Mouse (Mus musculus) hindbrain, embryonic 15.5 days (tissue): ENCODE results near the gene Slc4a1ap. TPM values are rescaled to one million over a fixed set of nuclear protein-coding genes. Genes with fewer than 3 reads are reported as not detected.
A peak's percentile ranks its signal among the peaks of the same experiment; 100 is the strongest.

Experiments used
- ATAC-seq: fragments of 200-750 bp; cut with Nextera tagmentation; 2 replicates; pipeline ENCODE4 v1.8.0; 2017; ENCODE audit warnings: low read depth, moderate number of reproducible peaks, moderate TSS enrichment; ENCODE audit not compliant: low FRiP score
- H3K27ac ChIP-seq: fragments of 300-500 bp; sonication (generic); replicated peaks from 2 replicates; pipeline ENCODE4 v1.5.1; 2015; ENCODE audit warnings: mild to moderate bottlenecking, inconsistent platforms
- H3K27me3 ChIP-seq: fragments of 300-500 bp; sonication (generic); 2 replicates; pipeline ENCODE4 v1.6.1; 2015; ENCODE audit warnings: control low read depth, inconsistent platforms
- H3K36me3 ChIP-seq: fragments of 300-500 bp; sonication (generic); 2 replicates; pipeline ENCODE4 v1.6.1; 2015; ENCODE audit warnings: control low read depth, inconsistent platforms
- H3K4me1 ChIP-seq: fragments of 300-500 bp; sonication (generic); replicated peaks from 2 replicates; pipeline ENCODE4 v1.6.1; 2015; ENCODE audit warnings: control low read depth, inconsistent platforms
- H3K4me2 ChIP-seq: fragments of 300-500 bp; sonication (generic); 2 replicates; pipeline ENCODE4 v1.6.1; 2015; ENCODE audit warnings: moderate library complexity, mild to moderate bottlenecking, inconsistent platforms
- H3K4me3 ChIP-seq: fragments of 300-500 bp; sonication (generic); 2 replicates; pipeline ENCODE4 v1.5.1; 2015; ENCODE audit warnings: mild to moderate bottlenecking, inconsistent platforms
- H3K9ac ChIP-seq: fragments of 300-500 bp; sonication (generic); 2 replicates; pipeline ENCODE4 v1.6.1; 2015; ENCODE audit warnings: inconsistent platforms
- H3K9me3 ChIP-seq: fragments of 300-500 bp; sonication (generic); 2 replicates; pipeline ENCODE4 v1.6.1; 2016; ENCODE audit warnings: control low read depth, inconsistent platforms
- WGBS: fragments of 180-500 bp; shearing (Covaris S2); methylation state at CpG from one replicate; pipeline ENCODE4 v1.1.7; 2015; 5-methylcytosine and 5-hydroxymethylcytosine counted together
- polyA plus RNA-seq: library from polyadenylated mRNA; unstranded; fragments of >200 nt; fragmentation: Nextera tagmentation; extraction: Ambion mirVana; gene quantifications from 2 replicates; pipeline ENCODE4 v1.2.1, GENCODE M21; 2015

The Slc4a1ap gene
- polyA plus RNA-seq, 1 experiment from 2014 or later: 32.0 TPM

DNA sequence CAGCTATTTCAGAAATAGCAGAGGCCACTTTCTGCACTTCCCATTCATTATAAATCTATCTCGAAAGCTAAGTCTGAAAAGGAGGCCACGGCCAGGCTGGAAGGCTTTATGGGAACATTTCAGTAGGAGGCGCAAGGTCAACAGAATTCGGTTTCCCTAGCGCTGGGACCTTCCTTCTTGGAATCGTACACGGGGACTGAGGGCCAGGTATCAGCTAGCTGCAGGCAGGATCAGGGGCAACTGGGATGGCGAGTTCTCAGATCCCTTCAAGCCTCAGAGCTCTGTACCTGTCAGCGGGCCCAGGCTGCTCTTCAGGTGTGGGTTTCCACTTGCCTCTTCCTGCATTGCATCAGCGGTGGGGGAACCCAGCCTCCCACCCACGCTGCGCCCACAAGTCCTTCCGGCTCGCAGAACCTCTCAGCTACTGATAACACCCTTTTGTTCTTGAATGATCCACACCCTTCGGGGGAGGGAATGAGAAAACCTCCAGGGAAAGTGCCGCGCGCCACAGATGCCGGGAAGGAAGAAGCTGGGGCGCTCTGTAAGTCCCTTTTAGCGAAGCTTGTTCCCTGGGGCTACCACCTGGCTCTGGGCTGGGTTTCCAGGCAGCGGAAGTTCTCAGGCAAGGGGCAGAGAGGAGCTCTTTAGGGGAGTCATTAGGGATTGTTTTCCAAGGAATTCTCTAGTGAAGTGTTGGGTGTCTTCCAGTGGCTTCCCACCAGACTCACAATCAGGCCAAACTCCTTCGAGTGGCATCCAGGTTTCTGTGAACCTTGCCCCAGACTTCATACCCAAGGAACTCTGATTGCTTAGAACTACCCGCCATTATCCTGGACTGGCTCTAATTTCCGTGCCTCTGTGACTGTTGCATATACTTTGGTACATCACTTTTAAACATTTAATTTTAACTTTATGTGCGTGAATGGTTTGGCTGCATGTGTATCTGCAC is 70.0 kb downstream of the Slc4a1ap start, which contains the start of gene Mrpl33:
TSS of gene Mrpl33 (plus strand) at position 455 of the 949 bp plus-strand sequence.
- Histone ChIP-seq H3K27me3 (no peaks in the 10 kb centered on the region; the same call in 1 of the 2 replicates), H3K9me3 (no peaks in the 10 kb centered on the region), H3K36me3 (no peaks in the 10 kb centered on the region), H3K4me2 (peak within 1 kb of the TSS; percentile 66), H3K4me1 (peaks cover 9% of the 10 kb centered on the region), H3K4me3 (peak within 1 kb of the TSS; percentile 34), H3K27ac (no peak within 1 kb of the TSS), H3K9ac (peak within 1 kb of the TSS; percentile 39)
- 8% methylated on average over 26 of the region's 26 CpGs for WGBS
- no peak; the same call in 1 of the 2 replicates for ATAC-seq

DNA sequence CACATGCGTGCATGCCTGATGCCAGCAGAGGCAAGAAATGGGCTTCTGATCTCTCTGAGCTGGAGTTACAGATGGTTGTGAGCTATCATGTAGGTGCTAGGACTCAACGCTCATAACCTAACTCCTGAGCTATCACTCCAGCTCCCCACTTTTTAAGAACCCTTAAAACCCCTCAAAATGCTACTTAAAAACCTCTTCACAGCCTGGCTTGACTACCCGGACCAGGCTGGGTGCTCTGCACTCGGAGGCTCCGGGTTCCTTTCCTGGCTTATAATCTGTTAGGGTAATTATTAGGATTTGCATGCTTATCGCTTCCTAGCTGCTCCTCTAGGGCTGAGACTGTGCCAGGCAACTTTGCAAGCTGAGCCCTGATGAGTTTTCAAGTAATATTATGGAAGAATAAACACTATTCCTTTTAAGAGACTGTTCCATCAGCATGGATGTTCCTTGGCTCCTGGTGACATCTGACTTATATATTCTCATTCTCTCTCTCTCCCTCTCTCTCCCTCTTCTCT is 70.7 kb downstream of the Slc4a1ap start:
- Histone ChIP-seq H3K27me3 (no peaks in the 10 kb centered on the region; the same call in 1 of the 2 replicates), H3K4me2 (peak overlapping the region; percentile 66), H3K4me1 (peaks cover 9% of the 10 kb centered on the region), H3K9me3 (no peaks in the 10 kb centered on the region), H3K36me3 (no peaks in the 10 kb centered on the region), H3K4me3 (no peak overlapping the region; the same call in 1 of the 2 replicates), H3K9ac (no peak overlapping the region), H3K27ac (no peak overlapping the region)
- no peak for ATAC-seq
- 74% methylated on average over 6 of the region's 6 CpGs for WGBS

- peaks cover 9% of the 10 kb centered on the region for H3K4me1 ChIP-seq
- no peak overlapping the region for H3K4me3 ChIP-seq
- H3K27me3 ChIP-seq: no peaks in the 10 kb centered on the region; the same call in 1 of the 2 replicates
- WGBS: 86% methylated on average over 7 of the region's 7 CpGs
- no peak for ATAC-seq
- no peak overlapping the region for H3K27ac ChIP-seq
- H3K9ac ChIP-seq: no peak overlapping the region
- H3K9me3 ChIP-seq: no peaks in the 10 kb centered on the region
- no peak overlapping the region for H3K4me2 ChIP-seq
- no peaks in the 10 kb centered on the region for H3K36me3 ChIP-seq
Measured at GRCm38 (mm10) chr5:31598121-31598520, 71.3 kb downstream of the Slc4a1ap start.

DNA sequence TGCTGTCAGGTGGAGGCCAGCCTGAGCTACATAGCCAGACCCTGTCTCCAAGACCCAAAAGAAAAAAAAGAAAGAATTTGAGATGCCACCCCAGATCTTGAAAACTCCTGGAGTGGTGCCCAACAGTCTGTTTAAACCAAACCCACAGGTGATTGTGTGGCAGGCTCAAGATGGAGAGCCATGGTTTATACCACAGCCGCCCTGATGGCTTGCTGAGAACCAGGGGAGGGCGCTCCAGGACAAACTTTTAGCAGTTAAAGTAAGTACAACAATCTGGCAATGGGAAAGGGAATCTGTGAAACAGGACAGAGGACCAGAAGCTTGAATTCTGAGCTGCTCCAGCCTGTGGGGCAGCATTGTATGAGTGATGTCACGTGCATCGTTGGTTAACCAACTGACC is 71.8 kb downstream of the Slc4a1ap start:
- H3K9ac ChIP-seq: no peak overlapping the region
- no peak overlapping the region for H3K4me3 ChIP-seq
- no peak overlapping the region for H3K4me2 ChIP-seq
- ATAC-seq: no peak
- H3K27ac ChIP-seq: no peak overlapping the region
- no peaks in the 10 kb centered on the region; the same call in 1 of the 2 replicates for H3K27me3 ChIP-seq
- no peaks in the 10 kb centered on the region for H3K9me3 ChIP-seq
- WGBS: 57% methylated on average over 4 of the region's 4 CpGs
- no peaks in the 10 kb centered on the region for H3K36me3 ChIP-seq
- peaks cover 9% of the 10 kb centered on the region for H3K4me1 ChIP-seq

DNA sequence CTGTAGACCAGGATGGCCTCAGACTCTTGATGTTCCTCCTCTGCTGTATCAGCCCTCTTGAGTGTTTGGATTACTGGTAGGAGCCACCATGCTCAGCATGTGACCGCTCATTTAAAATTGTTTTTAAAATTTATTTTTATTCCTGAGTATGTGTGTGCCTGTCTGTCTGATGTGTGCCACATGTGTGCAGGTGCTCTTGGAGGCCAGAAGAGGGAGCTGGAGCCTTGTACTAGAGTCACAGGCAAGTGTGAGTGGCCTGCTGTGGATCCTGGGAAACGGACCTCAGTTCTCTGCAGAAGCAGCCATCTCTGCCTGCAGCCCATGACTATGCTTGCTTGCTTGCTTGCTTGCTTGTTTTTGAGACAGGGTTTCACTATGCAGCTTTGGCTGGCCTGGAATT is 72.4 kb downstream of the Slc4a1ap start:
- Histone ChIP-seq H3K27me3 (no peaks in the 10 kb centered on the region; the same call in 1 of the 2 replicates), H3K9me3 (no peaks in the 10 kb centered on the region), H3K4me2 (no peak overlapping the region), H3K4me3 (no peak overlapping the region), H3K4me1 (peaks cover 9% of the 10 kb centered on the region), H3K36me3 (no peaks in the 10 kb centered on the region), H3K9ac (no peak overlapping the region), H3K27ac (no peak overlapping the region)
- ATAC-seq: no peak
- WGBS: 79% methylated on average over 2 of the region's 2 CpGs

DNA sequence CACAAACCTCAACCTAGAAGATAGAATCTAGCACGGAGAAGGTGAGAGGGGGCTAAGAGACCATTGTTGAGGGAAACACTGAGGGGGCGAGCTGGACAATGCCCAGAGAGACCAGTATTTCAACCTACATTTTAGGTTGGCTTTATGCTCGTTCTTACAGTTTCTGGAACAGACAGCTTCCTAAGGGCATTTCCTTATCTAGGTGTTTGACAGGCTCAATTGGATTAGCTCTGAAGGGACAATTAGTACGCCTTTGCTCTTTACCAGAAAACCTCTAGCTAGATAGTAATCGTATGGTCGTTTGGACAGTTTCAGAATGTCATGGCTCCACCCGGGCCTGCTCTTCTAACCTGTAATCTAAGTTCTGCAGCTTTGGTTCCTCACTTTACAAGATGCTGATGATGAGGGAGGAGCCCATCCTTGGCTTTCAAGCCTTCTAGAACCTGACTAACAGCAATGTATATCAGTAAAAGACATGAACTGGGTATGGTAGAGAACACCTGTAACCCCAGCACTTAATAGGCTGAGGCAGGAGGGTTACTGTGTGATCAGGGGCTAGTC is 74.4 kb downstream of the Slc4a1ap start:
- Histone ChIP-seq H3K27ac (no peak overlapping the region), H3K36me3 (no peaks in the 10 kb centered on the region), H3K4me2 (no peak overlapping the region), H3K4me3 (no peak overlapping the region), H3K27me3 (no peaks in the 10 kb centered on the region), H3K9me3 (no peaks in the 10 kb centered on the region), H3K4me1 (peaks cover 9% of the 10 kb centered on the region), H3K9ac (no peak overlapping the region)
- no peak for ATAC-seq
- 85% methylated on average over 7 of the region's 7 CpGs for WGBS

GRCm38 (mm10) chr5:31602377-31602776 is 75.6 kb downstream of the Slc4a1ap start:
- Histone ChIP-seq H3K27ac (no peak overlapping the region), H3K4me3 (no peak overlapping the region), H3K4me2 (no peak overlapping the region), H3K4me1 (no peaks in the 10 kb centered on the region), H3K27me3 (no peaks in the 10 kb centered on the region), H3K9me3 (no peaks in the 10 kb centered on the region), H3K9ac (no peak overlapping the region), H3K36me3 (no peaks in the 10 kb centered on the region)
- no peak for ATAC-seq
- 86% methylated on average over 1 of the region's 1 CpGs for WGBS

- no peak overlapping the region for H3K4me3 ChIP-seq
- H3K9me3 ChIP-seq: no peaks in the 10 kb centered on the region
- ATAC-seq: no peak
- no peaks in the 10 kb centered on the region for H3K36me3 ChIP-seq
- no peaks in the 10 kb centered on the region for H3K4me1 ChIP-seq
- H3K27me3 ChIP-seq: no peaks in the 10 kb centered on the region
- no peak overlapping the region for H3K27ac ChIP-seq
- 91% methylated on average over 6 of the region's 6 CpGs for WGBS
- no peak overlapping the region for H3K4me2 ChIP-seq
- no peak overlapping the region for H3K9ac ChIP-seq
Measured at GRCm38 (mm10) chr5:31603766-31604165, 77.0 kb downstream of the Slc4a1ap start.

- Histone ChIP-seq H3K9me3 (no peaks in the 10 kb centered on the region), H3K4me1 (no peaks in the 10 kb centered on the region), H3K27me3 (no peaks in the 10 kb centered on the region), H3K4me2 (no peak overlapping the region), H3K27ac (no peak overlapping the region), H3K4me3 (no peak overlapping the region), H3K36me3 (no peaks in the 10 kb centered on the region), H3K9ac (no peak overlapping the region)
- no peak for ATAC-seq
- 60% methylated on average over 3 of the region's 3 CpGs for WGBS
Measured at GRCm38 (mm10) chr5:31606151-31606550, 79.4 kb downstream of the Slc4a1ap start.

Other genes starting within 250 kb of the Slc4a1ap start
- 31.5 and 40.0 TPM in 2 replicates for gene Ift172, start 235.9 kb upstream of the Slc4a1ap start, polyA plus RNA-seq
- gene Fndc4, start 230.9 kb upstream of the Slc4a1ap start, polyA plus RNA-seq: 103 and 114 TPM in 2 replicates
- gene Gckr, start 229.6 kb upstream of the Slc4a1ap start, polyA plus RNA-seq: 0.19 and 0.24 TPM in 2 replicates
- gene Zfp512, start 74.6 kb upstream of the Slc4a1ap start, polyA plus RNA-seq: 113 and 117 TPM in 2 replicates
- gene 4930548H24Rik, start 41.3 kb upstream of the Slc4a1ap start, polyA plus RNA-seq: not detected in 2 replicates
- 80.6 and 85.6 TPM in 2 replicates for gene Gpn1, start 32.3 kb upstream of the Slc4a1ap start, polyA plus RNA-seq
- 24.4 and 25.9 TPM in 2 replicates for gene Supt7l, start 812 bp downstream of the Slc4a1ap start, polyA plus RNA-seq
- 213 and 230 TPM in 2 replicates for gene Mrpl33, start 69.9 kb downstream of the Slc4a1ap start, polyA plus RNA-seq
- gene Rbks, start 170.6 kb downstream of the Slc4a1ap start, polyA plus RNA-seq: 2.2 and 3.0 TPM in 2 replicates
- 47.7 and 52.8 TPM in 2 replicates for gene Babam2, start 170.7 kb downstream of the Slc4a1ap start, polyA plus RNA-seq